Comparison of ENCODE assay signal across 8 mouse cellular contexts in the genomic region with DNA sequence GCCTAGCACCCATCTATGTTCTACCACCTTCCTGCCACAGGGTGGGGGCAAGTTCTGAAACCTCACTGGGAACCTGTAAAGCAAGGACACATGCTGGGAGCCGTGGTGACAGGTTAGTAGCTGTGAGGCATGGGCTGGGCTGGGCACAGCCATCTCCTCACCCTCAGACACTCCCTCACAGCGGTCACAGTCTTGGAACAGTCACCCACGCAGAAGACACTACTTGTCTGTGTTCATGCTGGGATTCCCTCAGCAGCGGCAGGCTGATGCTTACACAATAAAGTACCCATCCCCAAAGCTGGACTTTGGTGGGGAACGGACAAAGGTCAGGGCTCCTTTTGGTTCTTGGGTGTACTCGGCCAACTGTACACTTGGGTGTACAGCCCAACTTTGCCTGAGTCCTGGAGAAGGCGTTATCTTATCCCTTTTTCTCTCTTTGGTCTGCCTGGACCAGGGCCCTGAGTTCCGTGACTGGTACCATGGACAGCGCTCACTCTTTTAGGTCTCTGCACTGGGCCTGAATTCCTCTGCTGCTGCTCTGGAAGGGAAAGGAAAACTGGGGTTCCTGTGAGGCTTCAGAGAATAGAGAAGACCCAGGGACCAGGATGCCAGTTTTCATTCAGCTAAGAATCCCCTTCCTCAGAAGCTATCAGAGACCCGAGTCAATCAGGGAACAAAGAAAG.
DNase-seq lines count a peak whose midpoint lies in the region; ATAC-seq lines count a peak whose summit lies in the region.

No protein-coding gene starts in this region.

- peak; percentile 68 for DNase-seq in heart, postnatal 4 days
- no peak for DNase-seq in heart, adult 8-10 months (ENCODE audit: low spot score)
- DNase-seq in urinary bladder, postnatal 25 days (ENCODE audit: low spot score) = peak; percentile 11
- DNase-seq in urinary bladder, adult 2 months (ENCODE audit: low spot score) = no peak
- peak; percentile 7 for DNase-seq in induced T-regulatory cell, adult 2 months (ENCODE audit: low read depth)
- DNase-seq in MN1 (ENCODE audit: low spot score) = no peak
- no peak for DNase-seq in spleen, postnatal 14 days (ENCODE audit: low spot score in 2 of 2)

- no peak for ATAC-seq in monocyte, adult 5-6 weeks (replicated peaks; ENCODE audit: insufficient number of reproducible peaks, low FRiP score, low TSS enrichment, poor library complexity, severe bottlenecking)

Comparison
In these comparisons a context has a peak if more than half of its experiments do, and no peak if none do; other contexts are left out.
1. DNase-seq: peak in heart, postnatal 4 days (single experiment), urinary bladder, postnatal 25 days (single experiment) and induced T-regulatory cell, adult 2 months (single experiment); none in heart, adult 8-10 months (single experiment), urinary bladder, adult 2 months (single experiment), MN1 (single experiment) and spleen, postnatal 14 days (0 of 2).